Mouse (Mus musculus): ENCODE data around the gene Megf11.

DNA sequence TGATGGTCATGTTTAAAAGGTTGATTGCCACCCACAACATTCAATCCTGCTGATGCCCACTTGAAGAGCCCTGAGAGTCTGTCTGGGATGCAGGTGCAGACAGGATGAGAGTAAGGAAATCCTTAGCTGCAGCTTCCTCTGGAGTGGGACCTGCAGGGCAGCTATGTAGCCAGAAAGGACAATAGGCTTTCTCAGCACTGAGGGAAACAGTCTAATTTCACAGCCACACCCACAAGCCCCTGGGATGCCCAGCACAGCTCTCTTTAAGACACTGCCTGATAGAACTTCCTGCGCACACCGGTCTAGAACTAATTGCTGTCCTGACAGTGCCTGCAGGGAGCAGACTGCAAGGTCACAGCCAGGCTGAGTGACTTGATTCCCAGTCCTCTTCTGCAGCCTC lies 282.6 kb downstream of the Megf11 start:
- TF ChIP-seq CTCF (IDR thresholded peaks at IDR 0.05; ENCODE audit: low read depth) (no peak), EP300 (IDR thresholded peaks at IDR 0.05; ENCODE audit: low read depth) (no peak)
